Mouse (Mus musculus): ENCODE results near the gene Ftl1. TPM values are rescaled to one million over a fixed set of nuclear protein-coding genes. Genes with fewer than 3 reads are reported as not detected.
"Not testable (repeated sequence)": the region's sequence is repeated elsewhere in the genome, so short reads cannot be mapped to it uniquely, and the experiment has no call there.

Ftl1 gene
- polyA plus RNA-seq, 1 experiment from 2014 or later: 4,939 TPM

- DNase-seq (ENCODE audit: low spot score): no peak
- H3K27me3 ChIP-seq (ENCODE audit: insufficient read depth, poor library complexity, severe bottlenecking): no peaks in the 10 kb centered on the region
- WGBS: 30% methylated on average over 11 of the region's 11 CpGs
- peaks cover 13% of the 10 kb centered on the region for H3K36me3 ChIP-seq
- H3K4me3 ChIP-seq: peak overlapping the region; percentile 70
- peaks cover 40% of the 10 kb centered on the region for H3K4me1 ChIP-seq
- H3K9me3 ChIP-seq: no peaks in the 10 kb centered on the region
- H3K27ac ChIP-seq: peak overlapping the region; percentile 92
Measured at GRCm38 (mm10) chr7:45487861-45488292, 28.2 kb upstream of the Ftl1 start.

- Histone ChIP-seq H3K36me3 (peaks cover 3% of the 10 kb centered on the region; the same call in 1 of the 2 replicates), H3K4me1 (peaks cover 40% of the 10 kb centered on the region), H3K9me3 (no peaks in the 10 kb centered on the region), H3K4me3 (no peak within 1 kb of the TSS), H3K27ac (no peak within 1 kb of the TSS), H3K27me3 (ENCODE audit: insufficient read depth, poor library complexity, severe bottlenecking) (no peaks in the 10 kb centered on the region)
- 84% methylated on average over 12 of the region's 12 CpGs for WGBS
- DNase-seq (ENCODE audit: low spot score): no peak
Measured at GRCm38 (mm10) chr7:45486761-45487415, 27.2 kb upstream of the Ftl1 start, which contains the start of gene Gm45808. TSS of gene Gm45808 (minus strand) at chr7:45486811.

- Histone ChIP-seq H3K36me3 (no peaks in the 10 kb centered on the region), H3K4me1 (peaks cover 37% of the 10 kb centered on the region), H3K27ac (no peak overlapping the region), H3K4me3 (no peak overlapping the region), H3K9me3 (no peaks in the 10 kb centered on the region), H3K27me3 (ENCODE audit: insufficient read depth, poor library complexity, severe bottlenecking) (no peaks in the 10 kb centered on the region)
- 47% methylated on average over 7 of the region's 7 CpGs for WGBS
- DNase-seq (ENCODE audit: low spot score): no peak
Measured at GRCm38 (mm10) chr7:45486158-45486557, 26.5 kb upstream of the Ftl1 start.

- not testable (repeated sequence) for H3K27ac ChIP-seq; DNase-seq (ENCODE audit: low spot score); H3K36me3 ChIP-seq; H3K27me3 ChIP-seq (ENCODE audit: insufficient read depth, poor library complexity, severe bottlenecking); H3K9me3 ChIP-seq; H3K4me3 ChIP-seq
- H3K4me1 ChIP-seq: peaks cover 26% of the 10 kb centered on the region
- 94% methylated on average over 5 of the region's 5 CpGs for WGBS
Measured at GRCm38 (mm10) chr7:45484985-45485384, 25.3 kb upstream of the Ftl1 start.

GRCm38 (mm10) chr7:45482166-45482565 is 22.5 kb upstream of the Ftl1 start:
- no peak for DNase-seq (ENCODE audit: low spot score)
- H3K27me3 ChIP-seq (ENCODE audit: insufficient read depth, poor library complexity, severe bottlenecking): no peaks in the 10 kb centered on the region
- H3K36me3 ChIP-seq: peaks cover 9% of the 10 kb centered on the region
- no peaks in the 10 kb centered on the region for H3K9me3 ChIP-seq
- H3K4me3 ChIP-seq: no peak overlapping the region
- 52% methylated on average over 1 of the region's 1 CpGs for WGBS
- H3K4me1 ChIP-seq: peaks cover 4% of the 10 kb centered on the region; the same call in 1 of the 2 replicates
- no peak overlapping the region for H3K27ac ChIP-seq

- peaks cover 9% of the 10 kb centered on the region for H3K36me3 ChIP-seq
- 44% methylated on average over 15 of the region's 15 CpGs for WGBS
- DNase-seq (ENCODE audit: low spot score): peak; percentile 83
- no peak within 1 kb of the TSS for H3K4me3 ChIP-seq
- no peak within 1 kb of the TSS for H3K27ac ChIP-seq
- H3K9me3 ChIP-seq: no peaks in the 10 kb centered on the region
- no peaks in the 10 kb centered on the region for H3K27me3 ChIP-seq (ENCODE audit: insufficient read depth, poor library complexity, severe bottlenecking)
- peaks cover under 1% of the 10 kb centered on the region; the same call in 1 of the 2 replicates for H3K4me1 ChIP-seq
Measured at GRCm38 (mm10) chr7:45481374-45481927, 21.8 kb upstream of the Ftl1 start, which contains the start of gene Tulp2. TSS of gene Tulp2 (plus strand) at chr7:45481877.

- not testable (repeated sequence) for H3K4me3 ChIP-seq, H3K4me1 ChIP-seq
Measured at GRCm38 (mm10) chr7:45480310-45480709, 20.6 kb upstream of the Ftl1 start.

GRCm38 (mm10) chr7:45478774-45479173 is 19.1 kb upstream of the Ftl1 start:
- no peaks in the 10 kb centered on the region for H3K27me3 ChIP-seq (ENCODE audit: insufficient read depth, poor library complexity, severe bottlenecking)
- no peak overlapping the region for H3K27ac ChIP-seq
- no peaks in the 10 kb centered on the region for H3K4me1 ChIP-seq
- H3K4me3 ChIP-seq: no peak overlapping the region
- 89% methylated on average over 7 of the region's 7 CpGs for WGBS
- H3K36me3 ChIP-seq: peaks cover 9% of the 10 kb centered on the region
- no peak for DNase-seq (ENCODE audit: low spot score)
- H3K9me3 ChIP-seq: no peaks in the 10 kb centered on the region

More at GRCm38 (mm10) chr7:45480310-45480709, 20.6 kb upstream of the Ftl1 start:
- not testable (repeated sequence) for H3K27ac ChIP-seq; H3K9me3 ChIP-seq; H3K27me3 ChIP-seq (ENCODE audit: insufficient read depth, poor library complexity, severe bottlenecking); H3K36me3 ChIP-seq; DNase-seq (ENCODE audit: low spot score)
- 81% methylated on average over 3 of the region's 4 CpGs for WGBS

GRCm38 (mm10) chr7:45477003-45477402 is 17.3 kb upstream of the Ftl1 start:
- DNase-seq (ENCODE audit: low spot score): no peak
- H3K27me3 ChIP-seq (ENCODE audit: insufficient read depth, poor library complexity, severe bottlenecking): no peaks in the 10 kb centered on the region

GRCm38 (mm10) chr7:45476453-45476852 is 16.8 kb upstream of the Ftl1 start:
- H3K9me3 ChIP-seq: no peaks in the 10 kb centered on the region
- H3K27ac ChIP-seq: no peak overlapping the region
- 52% methylated on average over 1 of the region's 1 CpGs for WGBS
- no peaks in the 10 kb centered on the region for H3K27me3 ChIP-seq (ENCODE audit: insufficient read depth, poor library complexity, severe bottlenecking)
- peaks cover 9% of the 10 kb centered on the region for H3K36me3 ChIP-seq
- H3K4me3 ChIP-seq: no peak overlapping the region
- H3K4me1 ChIP-seq: no peaks in the 10 kb centered on the region
- DNase-seq (ENCODE audit: low spot score): no peak

More at GRCm38 (mm10) chr7:45477003-45477402, 17.3 kb upstream of the Ftl1 start:
- H3K27ac ChIP-seq: no peak overlapping the region
- H3K9me3 ChIP-seq: no peaks in the 10 kb centered on the region
- H3K4me3 ChIP-seq: no peak overlapping the region
- peaks cover 9% of the 10 kb centered on the region for H3K36me3 ChIP-seq
- no peaks in the 10 kb centered on the region for H3K4me1 ChIP-seq
- WGBS: 24% methylated on average over 3 of the region's 3 CpGs

GRCm38 (mm10) chr7:45475291-45475969 is 15.7 kb upstream of the Ftl1 start:
- no peak for DNase-seq (ENCODE audit: low spot score)
- Histone ChIP-seq H3K27me3 (ENCODE audit: insufficient read depth, poor library complexity, severe bottlenecking) (no peaks in the 10 kb centered on the region), H3K9me3 (no peaks in the 10 kb centered on the region), H3K4me3 (peak overlapping the region; percentile 49), H3K4me1 (no peaks in the 10 kb centered on the region), H3K36me3 (peaks cover 9% of the 10 kb centered on the region), H3K27ac (peak overlapping the region; percentile 80)
- WGBS: 61% methylated on average over 16 of the region's 16 CpGs

- no peak overlapping the region for H3K4me3 ChIP-seq
- DNase-seq (ENCODE audit: low spot score): no peak
- WGBS: 9% methylated on average over 3 of the region's 3 CpGs
- peaks cover 12% of the 10 kb centered on the region for H3K4me1 ChIP-seq
- H3K9me3 ChIP-seq: no peaks in the 10 kb centered on the region
- H3K27ac ChIP-seq: no peak overlapping the region
- no peaks in the 10 kb centered on the region for H3K27me3 ChIP-seq (ENCODE audit: insufficient read depth, poor library complexity, severe bottlenecking)
- no peaks in the 10 kb centered on the region for H3K36me3 ChIP-seq
Measured at GRCm38 (mm10) chr7:45470869-45471268, 11.2 kb upstream of the Ftl1 start.

- peaks cover 33% of the 10 kb centered on the region for H3K36me3 ChIP-seq
- H3K9me3 ChIP-seq: no peaks in the 10 kb centered on the region
- 26% methylated on average over 7 of the region's 7 CpGs for WGBS
- peaks cover 22% of the 10 kb centered on the region for H3K4me1 ChIP-seq
- no peak for DNase-seq (ENCODE audit: low spot score)
- peak overlapping the region; percentile 96 for H3K27ac ChIP-seq
- no peaks in the 10 kb centered on the region for H3K27me3 ChIP-seq (ENCODE audit: insufficient read depth, poor library complexity, severe bottlenecking)
- H3K4me3 ChIP-seq: peak overlapping the region; percentile 95
Measured at GRCm38 (mm10) chr7:45467090-45467670, 7.5 kb upstream of the Ftl1 start.
